Mouse (Mus musculus): ENCODE measurements around the gene Gli1. TPM values are rescaled to one million over a fixed set of nuclear protein-coding genes. Genes with fewer than 3 reads are reported as not detected.

Gli1 gene
- total RNA-seq, 4 experiments from 2014 or later, result 0.48 to 0.99 (median 0.78) TPM

- DNase-seq (ENCODE audit: low spot score in 2 of 2), result peak; percentile 45 to 60
Measured at GRCm38 (mm10) chr10:127292987-127293538, 48.7 kb downstream of the Gli1 start.

GRCm38 (mm10) chr10:127291881-127292638, 49.7 kb downstream of the Gli1 start:
- no peak for DNase-seq (ENCODE audit: low spot score in 2 of 2)

- DNase-seq (ENCODE audit: low spot score in 2 of 2), result peak in 1 of 2 experiments; percentile 53
Measured at GRCm38 (mm10) chr10:127290930-127291880, 50.6 kb downstream of the Gli1 start.

GRCm38 (mm10) chr10:127290307-127290929, 51.4 kb downstream of the Gli1 start:
- peak; percentile 100 for DNase-seq (ENCODE audit: low spot score in 2 of 2)

- DNase-seq (ENCODE audit: low spot score in 2 of 2), result peak; percentile 54 to 70
Measured at GRCm38 (mm10) chr10:127289573-127290191, 52.1 kb downstream of the Gli1 start.

GRCm38 (mm10) chr10:127288800-127289572, 52.8 kb downstream of the Gli1 start, which contains the start of gene Mbd6:
Gene Mbd6, minus strand, starts transcription at chr10:127289018.
- peak; percentile 85 to 88 for DNase-seq (ENCODE audit: low spot score in 2 of 2)

GRCm38 (mm10) chr10:127288328-127288799, 53.4 kb downstream of the Gli1 start:
- DNase-seq (ENCODE audit: low spot score in 2 of 2), result no peak

- DNase-seq (ENCODE audit: low spot score in 2 of 2), result no peak
Measured at GRCm38 (mm10) chr10:127287936-127288293, 53.9 kb downstream of the Gli1 start.

GRCm38 (mm10) chr10:127287271-127287935, 54.4 kb downstream of the Gli1 start:
- no peak for DNase-seq (ENCODE audit: low spot score in 2 of 2)

- no peak for DNase-seq (ENCODE audit: low spot score in 2 of 2)
Measured at GRCm38 (mm10) chr10:127286730-127287129, 55.0 kb downstream of the Gli1 start.

- DNase-seq (ENCODE audit: low spot score in 2 of 2), result no peak
Measured at GRCm38 (mm10) chr10:127286194-127286593, 55.6 kb downstream of the Gli1 start.

GRCm38 (mm10) chr10:127285644-127286043, 56.1 kb downstream of the Gli1 start:
- no peak for DNase-seq (ENCODE audit: low spot score in 2 of 2)

GRCm38 (mm10) chr10:127284724-127285500, 56.9 kb downstream of the Gli1 start:
- no peak for DNase-seq (ENCODE audit: low spot score in 2 of 2)

GRCm38 (mm10) chr10:127284105-127284622, 57.6 kb downstream of the Gli1 start:
- DNase-seq (ENCODE audit: low spot score in 2 of 2), result no peak

- no peak for DNase-seq (ENCODE audit: low spot score in 2 of 2)
Measured at GRCm38 (mm10) chr10:127282620-127283215, 59.1 kb downstream of the Gli1 start.

- no peak for DNase-seq (ENCODE audit: low spot score in 2 of 2)
Measured at GRCm38 (mm10) chr10:127281316-127281715, 60.5 kb downstream of the Gli1 start.
